Mouse (Mus musculus) C2C12 (cell line): Measurements from ENCODE around the gene Hivep2.

Experiments
- CEBPB ChIP-seq: IDR thresholded peaks from one replicate; pipeline ENCODE4 v1.6.1; 2011; ENCODE audit warnings: low read depth, mild to moderate bottlenecking, control low read depth, moderate library complexity
- CTCF ChIP-seq: IDR thresholded peaks from one replicate; pipeline ENCODE4 v1.5.1; 2011; ENCODE audit not compliant: control insufficient read depth, insufficient read depth, insufficient read length
- MAX ChIP-seq: IDR thresholded peaks from one replicate; pipeline ENCODE4 v1.6.1; 2011; ENCODE audit warnings: mild to moderate bottlenecking, control low read depth
- MYOD1 ChIP-seq: IDR thresholded peaks from one replicate; pipeline ENCODE4 v1.6.1; 2011; ENCODE audit warnings: low read depth; ENCODE audit not compliant: control insufficient read depth, insufficient read length
- MYOG ChIP-seq: IDR thresholded peaks from one replicate; pipeline ENCODE4 v1.6.1; 2011; ENCODE audit not compliant: control insufficient read depth, insufficient read length; ENCODE audit errors: extremely low read depth

DNA sequence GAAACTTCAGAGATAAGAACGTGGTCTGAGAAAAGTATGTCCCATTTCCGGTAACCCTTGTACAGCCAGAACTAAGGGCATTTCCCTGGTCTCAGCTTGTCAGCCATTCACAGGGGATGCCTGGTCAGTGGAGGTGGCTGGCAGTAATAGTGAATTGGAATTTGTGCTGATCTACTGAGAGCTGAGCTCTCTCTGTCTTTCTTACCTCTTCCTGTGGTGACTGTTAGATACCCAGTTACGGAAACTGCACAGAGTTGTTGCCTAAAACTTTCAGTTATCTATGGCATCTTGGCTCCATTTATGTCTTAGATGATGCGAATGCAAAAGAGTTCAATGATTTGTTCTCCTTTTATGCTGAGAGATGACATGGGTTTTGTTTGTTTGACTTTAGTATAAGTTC lies 150.0 kb downstream of the Hivep2 start:
- TF ChIP-seq CTCF, result no peak
- TF ChIP-seq MYOG, result no peak
- no peak for TF ChIP-seq CEBPB
- TF ChIP-seq MAX, result no peak
- no peak for TF ChIP-seq MYOD1
